Mouse (Mus musculus): ENCODE data around the gene Tipin. TPM values are rescaled to one million over a fixed set of nuclear protein-coding genes. Genes with fewer than 3 reads are reported as not detected.
A peak's percentile ranks its signal among the peaks of the same experiment; 100 is the strongest.

The Tipin gene
- total RNA-seq (2021) = 10 to 100 TPM; 40.9 to 41.6 TPM
- long read RNA-seq, experiment 1, transcript Tipin-201 (8 exons, 1,211 nt) = major isoform, 6 of 55 reads
- long read RNA-seq, experiment 1, partial matches to known transcripts = 2 of 55 reads
- long read RNA-seq, experiment 1, other reads (novel, unspliced or antisense) = 45 of 55 reads
- long read RNA-seq, experiment 2, transcript Tipin-201 (8 exons, 1,211 nt) = major isoform, 5 of 47 reads
- long read RNA-seq, experiment 2, partial matches to known transcripts = 7 of 47 reads
- long read RNA-seq, experiment 2, other reads (novel, unspliced or antisense) = 31 of 47 reads

GRCm38 (mm10) chr9:64281105-64281780 lies at the start of gene Tipin:
TSS of gene Tipin (plus strand) at chr9:64281581.
- peak; percentile 92 to 96 for DNase-seq (ENCODE audit: low spot score in 2 of 2)

GRCm38 (mm10) chr9:64231674-64232073 lies 49.7 kb upstream of the Tipin start:
- DNase-seq (ENCODE audit: low spot score in 2 of 2) = no peak

- peak in 1 of 2 experiments; percentile 53 for DNase-seq (ENCODE audit: low spot score in 2 of 2)
These were observed 49.0 kb upstream of the Tipin start for GRCm38 (mm10) chr9:64232257-64232957.

GRCm38 (mm10) chr9:64233656-64234055 lies 47.7 kb upstream of the Tipin start:
- no peak for DNase-seq (ENCODE audit: low spot score in 2 of 2)

- no peak for DNase-seq (ENCODE audit: low spot score in 2 of 2)
These were observed 46.5 kb upstream of the Tipin start, which contains the start of gene Uchl4 for GRCm38 (mm10) chr9:64234768-64235435. TSS of gene Uchl4 (plus strand) at chr9:64235201.

- no peak for DNase-seq (ENCODE audit: low spot score in 2 of 2)
These were observed 45.3 kb upstream of the Tipin start for GRCm38 (mm10) chr9:64236056-64236455.

- DNase-seq (ENCODE audit: low spot score in 2 of 2) = no peak
These were observed 41.3 kb upstream of the Tipin start for GRCm38 (mm10) chr9:64240116-64240515.

- DNase-seq (ENCODE audit: low spot score in 2 of 2) = no peak
These were observed 40.7 kb upstream of the Tipin start for GRCm38 (mm10) chr9:64240681-64241080.

GRCm38 (mm10) chr9:64242381-64242831 lies 39.0 kb upstream of the Tipin start:
- DNase-seq (ENCODE audit: low spot score in 2 of 2) = no peak

- DNase-seq (ENCODE audit: low spot score in 2 of 2) = no peak
These were observed 32.0 kb upstream of the Tipin start for GRCm38 (mm10) chr9:64249371-64249770.

GRCm38 (mm10) chr9:64250111-64250730 lies 31.2 kb upstream of the Tipin start:
- no peak for DNase-seq (ENCODE audit: low spot score in 2 of 2)

GRCm38 (mm10) chr9:64252591-64253020 lies 28.8 kb upstream of the Tipin start:
- DNase-seq (ENCODE audit: low spot score in 2 of 2) = peak in 1 of 2 experiments; percentile 22

- DNase-seq (ENCODE audit: low spot score in 2 of 2) = peak; percentile 100
These were observed 28.1 kb upstream of the Tipin start, which contains the start of gene Map2k1 for GRCm38 (mm10) chr9:64253021-64253904. TSS of gene Map2k1 (minus strand) at chr9:64253631.

- no peak for DNase-seq (ENCODE audit: low spot score in 2 of 2)
These were observed 26.0 kb upstream of the Tipin start for GRCm38 (mm10) chr9:64255422-64255821.

GRCm38 (mm10) chr9:64256204-64256603 lies 25.2 kb upstream of the Tipin start:
- DNase-seq (ENCODE audit: low spot score in 2 of 2) = no peak

GRCm38 (mm10) chr9:64259906-64260305 lies 21.5 kb upstream of the Tipin start:
- no peak for DNase-seq (ENCODE audit: low spot score in 2 of 2)

GRCm38 (mm10) chr9:64261023-64261422 lies 20.4 kb upstream of the Tipin start:
- no peak for DNase-seq (ENCODE audit: low spot score in 2 of 2)

GRCm38 (mm10) chr9:64264813-64265212 lies 16.6 kb upstream of the Tipin start:
- no peak for DNase-seq (ENCODE audit: low spot score in 2 of 2)

GRCm38 (mm10) chr9:64267231-64267630 lies 14.2 kb upstream of the Tipin start:
- no peak for DNase-seq (ENCODE audit: low spot score in 2 of 2)

GRCm38 (mm10) chr9:64268196-64268595 lies 13.2 kb upstream of the Tipin start:
- DNase-seq (ENCODE audit: low spot score in 2 of 2) = no peak

Measured in gastrocnemius, postnatal 4 days (tissue).